Mouse (Mus musculus): ENCODE results near the gene Iba57.
"Not testable (repeated sequence)": the region's sequence is repeated elsewhere in the genome, so short reads cannot be mapped to it uniquely, and the experiment has no call there.

The Iba57 gene

GRCm38 (mm10) chr11:59163255-59164236, at the start of gene Iba57:
TSS of gene Iba57 (minus strand) at chr11:59163739.
- DNase-seq (ENCODE audit: low read depth, low spot score): peak; percentile 94

DNA sequence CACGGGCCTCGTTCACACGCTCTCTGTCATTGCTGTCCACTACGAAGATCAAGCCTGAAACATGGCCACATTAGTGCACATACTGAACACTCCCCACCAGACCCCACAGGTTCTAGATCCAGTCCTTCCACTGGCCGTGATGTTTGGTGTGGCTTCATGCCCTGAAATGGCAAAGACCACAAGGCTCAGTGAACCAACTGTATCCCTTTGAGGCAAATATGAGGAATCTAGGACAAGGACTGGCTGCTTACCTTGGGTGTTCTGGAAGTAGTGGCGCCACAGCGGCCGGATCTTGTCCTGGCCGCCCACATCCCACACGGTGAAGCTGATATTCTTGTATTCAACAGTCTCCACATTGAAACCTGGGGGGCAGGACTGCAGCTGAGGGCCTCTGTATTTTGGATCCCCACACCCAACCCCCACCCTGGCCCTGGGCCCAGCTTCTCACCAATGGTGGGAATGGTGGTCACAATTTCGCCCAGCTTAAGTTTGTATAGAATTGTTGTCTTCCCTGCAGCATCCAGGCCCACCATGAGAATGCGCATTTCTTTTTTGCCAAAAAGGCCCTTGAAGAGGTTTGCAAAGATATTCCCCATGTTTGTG, 49.5 kb upstream of the Iba57 start:
- no peak for DNase-seq (ENCODE audit: low read depth, low spot score)

GRCm38 (mm10) chr11:59212320-59212719, 48.8 kb upstream of the Iba57 start:
- not testable (repeated sequence) for DNase-seq (ENCODE audit: low read depth, low spot score)

DNA sequence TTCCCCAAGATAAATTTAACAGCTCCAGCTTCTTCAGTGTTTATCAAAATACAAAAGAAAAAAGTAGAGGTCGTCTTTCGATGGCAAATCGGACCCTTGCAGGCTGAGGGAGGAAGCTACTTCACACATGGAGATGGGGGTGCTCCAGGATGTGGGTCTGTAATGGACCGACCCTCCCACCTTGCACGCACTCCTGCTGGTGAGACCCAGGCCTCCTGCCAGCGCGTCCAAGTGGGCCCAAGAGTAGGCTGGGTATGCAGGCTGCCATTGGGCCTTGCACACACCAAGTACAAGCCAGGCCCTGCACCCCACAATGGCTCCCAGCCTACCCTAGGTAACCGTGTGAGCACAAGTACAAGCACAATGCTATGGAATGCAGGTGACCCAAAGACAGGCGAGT, 48.0 kb upstream of the Iba57 start:
- DNase-seq (ENCODE audit: low read depth, low spot score): not testable (repeated sequence)

GRCm38 (mm10) chr11:59210020-59210419, 46.5 kb upstream of the Iba57 start:
- no peak for DNase-seq (ENCODE audit: low read depth, low spot score)

GRCm38 (mm10) chr11:59209580-59209979, 46.0 kb upstream of the Iba57 start:
- DNase-seq (ENCODE audit: low read depth, low spot score): no peak

DNA sequence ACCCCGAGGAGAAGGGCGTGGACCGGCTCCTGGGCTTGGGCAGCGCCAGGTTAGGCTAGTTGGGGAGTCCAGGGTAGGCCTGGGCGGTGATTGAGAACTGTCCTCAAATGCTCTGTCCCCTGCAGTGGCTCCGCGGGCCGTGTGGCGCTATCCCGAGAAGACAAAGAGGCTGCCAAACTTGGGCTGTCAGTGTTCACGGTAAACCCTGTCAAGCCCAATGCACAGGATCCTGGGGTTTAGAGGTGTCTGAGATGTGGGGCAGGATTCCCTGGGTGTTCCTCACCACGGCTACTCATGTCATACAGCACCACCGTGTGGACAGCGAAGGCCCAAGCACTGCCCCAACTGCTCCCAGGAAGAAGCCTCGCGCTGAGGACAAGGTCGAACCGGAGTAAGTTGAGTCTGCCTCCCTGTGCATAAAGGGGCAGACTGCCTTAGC, 45.5 kb upstream of the Iba57 start:
- DNase-seq (ENCODE audit: low read depth, low spot score): no peak

DNA sequence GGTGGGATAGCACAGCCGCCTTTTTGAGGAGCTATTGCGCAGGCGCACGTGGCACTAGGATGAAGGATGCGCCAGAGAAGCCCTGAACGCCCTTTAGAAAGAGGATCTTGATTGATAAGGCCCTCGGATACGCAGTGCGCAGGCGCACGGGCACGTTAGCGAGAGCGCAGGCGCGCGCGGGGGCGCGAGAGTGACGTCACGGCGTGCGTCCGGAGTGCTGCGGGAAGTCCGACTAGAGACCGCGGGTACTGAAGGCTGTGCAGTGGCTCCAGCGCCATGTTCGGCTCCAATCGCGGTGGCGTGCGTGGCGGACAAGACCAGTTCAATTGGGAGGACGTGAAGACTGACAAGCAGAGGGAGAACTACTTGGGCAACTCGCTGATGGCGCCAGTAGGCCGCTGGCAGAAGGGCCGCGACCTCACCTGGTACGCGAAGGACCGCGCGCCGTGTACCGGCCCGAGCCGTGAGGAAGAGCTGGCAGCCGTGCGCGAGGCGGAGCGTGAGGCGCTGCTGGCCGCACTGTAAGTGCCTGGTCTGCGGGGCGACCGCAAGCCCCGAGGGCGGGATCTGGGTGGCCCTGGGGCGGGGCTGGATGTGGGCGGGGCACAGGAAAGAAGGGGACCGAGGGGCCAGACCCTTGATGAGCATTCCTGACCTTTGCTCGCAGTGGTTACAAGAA, 44.8 kb upstream of the Iba57 start, which contains the start of gene 2310033P09Rik:
TSS of gene 2310033P09Rik (plus strand) at position 169 of the 679 bp plus-strand sequence.
- peak; percentile 92 for DNase-seq (ENCODE audit: low read depth, low spot score)

DNA sequence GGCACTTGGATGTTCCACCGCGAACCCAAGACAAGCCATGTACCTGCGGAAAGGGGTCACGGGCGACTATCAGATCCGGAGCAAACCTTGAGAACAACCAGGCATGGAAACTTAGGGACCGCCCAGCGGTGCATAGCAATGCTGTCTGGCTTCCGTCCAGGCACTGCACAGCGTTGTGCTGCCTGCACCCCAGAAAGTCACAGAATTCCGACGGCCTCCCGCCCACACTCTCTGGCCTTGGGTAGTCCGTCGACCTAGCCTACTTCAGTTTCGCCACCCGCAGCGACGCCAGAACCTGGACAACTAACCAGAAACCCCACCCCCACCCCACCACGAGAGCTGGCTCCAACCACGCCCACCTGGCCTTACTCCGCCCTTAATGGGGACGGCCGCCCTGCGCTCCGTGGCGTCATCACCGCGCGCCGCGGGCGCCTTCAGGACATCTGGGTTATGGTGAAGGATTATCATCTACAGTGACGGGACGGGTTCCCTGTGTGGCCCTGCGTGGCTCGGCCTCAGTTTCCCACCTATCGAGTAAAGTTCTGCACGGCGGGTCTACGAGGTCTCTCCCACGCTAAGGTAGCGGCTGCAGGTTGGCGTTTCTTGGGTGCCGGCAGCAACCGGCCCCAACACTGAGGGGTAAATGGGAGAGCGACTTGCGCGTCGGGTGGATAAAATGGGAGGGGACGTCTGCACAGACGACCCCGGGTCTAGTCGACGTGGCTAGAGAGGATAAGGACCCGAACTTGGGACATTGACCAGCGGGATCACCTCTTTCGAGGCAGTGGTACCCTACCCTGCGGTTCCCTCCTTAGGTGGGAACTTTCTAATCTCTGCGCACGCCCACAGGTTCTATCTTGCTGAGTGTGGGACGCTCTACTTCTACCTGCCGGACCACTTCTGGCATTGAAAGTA, 38.8 kb upstream of the Iba57 start, which contains the start of gene Mrpl55:
TSS of gene Mrpl55 (plus strand) at position 406 of the 915 bp plus-strand sequence.
- peak; percentile 90 for DNase-seq (ENCODE audit: low read depth, low spot score)

DNA sequence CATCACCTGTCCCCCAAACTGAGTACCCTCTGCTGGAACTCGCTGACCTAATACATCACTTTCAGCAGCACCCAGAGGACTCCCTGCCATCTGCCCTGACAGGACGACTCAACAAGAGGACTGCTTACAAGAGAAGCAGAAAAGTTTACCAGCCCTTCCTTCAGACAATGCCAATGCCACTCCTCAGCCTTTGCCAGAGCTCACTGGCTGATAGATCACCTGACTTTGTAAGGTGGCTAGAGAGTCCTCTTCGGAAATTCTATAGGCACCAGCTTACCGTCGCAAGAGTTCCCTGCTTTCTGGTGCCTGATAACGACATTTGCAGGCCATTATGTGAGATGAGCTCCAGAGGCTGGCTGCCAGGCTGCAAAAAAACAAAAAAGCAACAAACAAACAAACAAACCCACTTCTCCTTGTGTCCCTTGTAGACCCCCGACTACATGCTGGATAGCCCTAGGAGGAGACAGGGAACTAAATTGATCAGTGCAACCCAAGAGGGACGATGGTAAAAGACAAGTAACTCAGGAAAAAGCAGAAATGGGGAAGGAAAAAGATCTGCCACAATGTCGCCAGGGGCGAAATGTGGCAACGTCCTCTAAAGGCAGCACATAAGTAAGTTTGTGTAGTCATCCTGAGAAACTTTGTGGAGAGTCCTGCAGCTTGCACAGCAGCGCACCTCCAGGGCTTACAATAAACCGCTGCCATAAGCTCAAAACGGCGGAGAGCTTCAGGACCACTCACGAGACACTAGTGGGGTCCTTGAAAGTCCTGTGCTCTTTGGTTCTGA, 37.9 kb upstream of the Iba57 start:
- no peak for DNase-seq (ENCODE audit: low read depth, low spot score)

GRCm38 (mm10) chr11:59196230-59196629, 32.7 kb upstream of the Iba57 start:
- no peak for DNase-seq (ENCODE audit: low read depth, low spot score)

DNA sequence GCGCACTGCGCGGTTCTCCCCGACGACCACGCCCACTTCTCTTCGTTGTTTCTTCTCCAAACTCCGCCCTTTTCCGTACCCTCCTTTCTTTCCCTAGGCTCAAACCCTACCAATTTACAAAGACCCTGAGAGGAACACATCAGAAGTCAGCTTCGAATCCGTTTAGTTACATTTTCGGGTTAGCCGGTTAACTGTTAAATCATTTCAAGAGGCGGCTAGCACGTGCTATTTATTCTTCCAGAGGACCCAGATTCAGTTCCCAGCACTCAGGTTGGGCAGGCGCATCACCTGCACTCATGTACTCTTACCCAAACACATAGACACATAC, 28.5 kb upstream of the Iba57 start, which contains the start of gene Guk1:
TSS of gene Guk1 (minus strand) at position 154 of the 328 bp plus-strand sequence.
- no peak for DNase-seq (ENCODE audit: low read depth, low spot score)

- DNase-seq (ENCODE audit: low read depth, low spot score): peak; percentile 82
Observed at GRCm38 (mm10) chr11:59191231-59192058, 27.9 kb upstream of the Iba57 start.

DNA sequence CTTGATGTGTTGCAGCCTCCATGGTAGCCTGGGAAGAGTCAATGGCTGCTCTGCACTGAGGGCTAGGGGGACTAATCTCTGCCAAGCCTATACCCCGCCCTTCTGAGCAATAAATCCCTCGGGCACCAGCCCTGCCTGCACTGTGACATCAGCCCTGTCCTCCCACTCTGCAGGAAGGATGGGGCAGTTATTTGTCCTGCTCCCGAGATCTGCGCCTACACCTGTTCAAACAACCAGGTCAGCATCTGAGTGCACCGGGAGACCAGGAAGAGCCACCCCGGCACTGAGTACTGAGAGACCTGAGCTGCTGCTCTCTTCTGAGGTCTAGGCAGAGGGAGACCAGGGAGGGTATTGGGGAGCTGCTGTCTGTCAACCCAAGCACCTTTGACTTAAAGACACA, 24.2 kb upstream of the Iba57 start:
- peak; percentile 73 for DNase-seq (ENCODE audit: low read depth, low spot score)

DNA sequence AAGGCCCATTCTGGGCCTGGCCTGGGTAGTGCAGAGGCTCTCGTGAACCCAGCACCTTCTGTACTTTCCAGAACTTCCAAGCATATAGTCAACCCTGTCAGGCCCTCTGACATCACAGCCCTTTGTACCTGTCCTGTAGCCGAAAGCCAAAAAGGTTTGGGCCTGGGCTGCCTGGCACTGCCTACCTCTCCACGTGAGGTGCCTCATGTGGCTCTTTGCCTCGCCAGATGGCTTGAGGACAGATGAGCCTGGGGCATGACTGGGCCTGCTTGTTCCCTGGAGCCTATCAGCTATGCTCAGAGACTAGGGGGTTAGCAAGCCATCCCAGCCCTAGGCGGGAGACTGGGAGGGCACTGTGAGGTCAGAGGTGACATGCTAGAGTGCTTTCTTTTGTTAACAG, 22.0 kb upstream of the Iba57 start:
- DNase-seq (ENCODE audit: low read depth, low spot score): no peak

GRCm38 (mm10) chr11:59183821-59184220, 20.3 kb upstream of the Iba57 start:
- DNase-seq (ENCODE audit: low read depth, low spot score): no peak

- DNase-seq (ENCODE audit: low read depth, low spot score): no peak
Observed at GRCm38 (mm10) chr11:59182864-59183331, 19.4 kb upstream of the Iba57 start, which contains the start of gene Gjc2. TSS of gene Gjc2 (minus strand) at chr11:59183213.

DNA sequence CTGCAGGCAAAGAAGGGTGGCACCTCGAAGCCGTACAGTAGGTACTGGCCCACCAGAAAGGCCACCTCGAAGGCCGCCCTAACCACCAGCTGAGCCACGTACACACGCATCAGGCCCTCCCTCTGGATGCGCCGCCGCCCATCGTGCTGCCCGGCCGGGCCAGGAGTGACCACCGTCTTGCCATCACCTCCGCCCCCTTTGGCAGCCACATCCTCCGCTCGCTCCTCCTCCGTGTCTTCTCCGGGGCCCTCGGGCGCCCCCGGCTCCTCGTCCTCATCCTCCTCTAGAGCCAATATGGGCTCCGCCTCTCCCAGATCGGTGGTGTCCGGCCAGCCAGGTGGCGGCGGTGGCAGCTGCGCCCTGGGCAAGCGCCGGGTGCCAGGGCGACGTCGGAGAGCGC, 13.4 kb upstream of the Iba57 start:
- no peak for DNase-seq (ENCODE audit: low read depth, low spot score)

DNA sequence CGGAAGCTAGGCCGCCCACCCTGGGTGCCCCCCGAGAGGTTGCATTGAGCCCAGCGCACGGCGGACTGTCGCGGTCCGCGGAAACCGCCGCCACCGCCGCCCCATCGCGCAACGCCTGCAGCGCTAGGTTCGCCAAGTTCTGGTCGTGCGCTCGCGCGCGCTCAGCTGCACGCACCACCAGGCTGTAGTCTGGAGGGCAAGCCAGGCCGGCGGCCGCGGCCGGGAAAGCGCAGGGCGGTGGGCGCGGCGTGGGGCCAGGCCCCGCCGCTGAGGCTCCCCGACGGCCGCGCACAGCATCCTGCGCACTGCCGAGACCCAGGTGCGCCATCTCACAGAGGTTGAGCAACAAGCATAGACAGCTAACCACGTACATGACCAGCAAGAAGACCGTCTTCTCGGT, 12.9 kb upstream of the Iba57 start:
- DNase-seq (ENCODE audit: low read depth, low spot score): no peak
